Mouse (Mus musculus) embryonic facial prominence, embryonic 11.5 days (tissue): ENCODE measurements around the gene Krtap10-4. TPM values are rescaled to one million over a fixed set of nuclear protein-coding genes. Genes with fewer than 3 reads are reported as not detected.
"Not testable (repeated sequence)": the region's sequence is repeated elsewhere in the genome, so short reads cannot be mapped to it uniquely, and the experiment has no call there.

Source experiments
- ATAC-seq: fragments of 200-750 bp; cut with Nextera tagmentation; replicated peaks from 2 replicates; pipeline ENCODE4 v1.8.0; 2017; ENCODE audit warnings: low read depth; ENCODE audit not compliant: insufficient number of reproducible peaks, low FRiP score, low TSS enrichment
- DNase-seq: peaks from one replicate; pipeline ENCODE4 v3.0.0-alpha.2; 2015; ENCODE audit warnings: low spot score
- H3K27ac ChIP-seq: fragments of 300-500 bp; sonication (generic); replicated peaks from 2 replicates; pipeline ENCODE4 v1.5.1; 2014; ENCODE audit warnings: mild to moderate bottlenecking, low read depth, low read length, control low read depth
- H3K27me3 ChIP-seq: fragments of 300-500 bp; sonication (generic); 2 replicates; pipeline ENCODE4 v1.6.1; 2014; ENCODE audit warnings: mild to moderate bottlenecking, low read length, moderate library complexity, mixed read lengths; ENCODE audit not compliant: control insufficient read depth, insufficient read depth
- H3K36me3 ChIP-seq: fragments of 300-500 bp; sonication (generic); replicated peaks from 2 replicates; pipeline ENCODE4 v1.6.1; 2014; ENCODE audit warnings: low read depth, mild to moderate bottlenecking, low read length, moderate library complexity, mixed read lengths; ENCODE audit not compliant: control insufficient read depth, insufficient read depth
- H3K4me1 ChIP-seq: fragments of 300-500 bp; sonication (generic); 2 replicates; pipeline ENCODE4 v1.6.1; 2014; ENCODE audit warnings: low read length, mixed read lengths; ENCODE audit not compliant: control insufficient read depth, insufficient read depth
- H3K4me2 ChIP-seq: fragments of 300-500 bp; sonication (generic); 2 replicates; pipeline ENCODE4 v1.6.1; 2014; ENCODE audit warnings: low read depth, mild to moderate bottlenecking, control low read depth, low read length, moderate library complexity
- H3K4me3 ChIP-seq: fragments of 300-500 bp; sonication (generic); 2 replicates; pipeline ENCODE4 v1.5.1; 2014; ENCODE audit warnings: low read depth, low read length, control low read depth
- H3K9ac ChIP-seq: fragments of 300-500 bp; sonication (generic); replicated peaks from 2 replicates; pipeline ENCODE4 v1.6.1; 2014; ENCODE audit warnings: mild to moderate bottlenecking, control low read depth, low read length
- H3K9me3 ChIP-seq: fragments of 300-500 bp; sonication (generic); replicated peaks from 2 replicates; pipeline ENCODE4 v1.6.1; 2016; ENCODE audit warnings: mild to moderate bottlenecking, low read length, inconsistent platforms, mixed read lengths; ENCODE audit not compliant: control insufficient read depth
- WGBS: fragments of 180-500 bp; shearing (Covaris S2); extraction: QIAGEN DNeasy Blood & Tissue Kit; methylation state at CpG from one replicate; pipeline ENCODE4 v1.1.7; 2014; 5-methylcytosine and 5-hydroxymethylcytosine counted together
- polyA plus RNA-seq: library from polyadenylated mRNA; unstranded; fragments of >200 nt; fragmentation: Nextera tagmentation; extraction: Ambion mirVana; gene quantifications from 2 replicates; pipeline ENCODE4 v1.2.1, GENCODE M21; 2014

Gene Krtap10-4
- polyA plus RNA-seq, 1 experiment from 2014 or later: not detected

GRCm38 (mm10) chr10:77783396-77783795 lies 43.5 kb downstream of the Krtap10-4 start:
- H3K9me3 ChIP-seq, H3K4me2 ChIP-seq, H3K36me3 ChIP-seq, H3K27me3 ChIP-seq, H3K9ac ChIP-seq, H3K4me3 ChIP-seq, ATAC-seq, H3K4me1 ChIP-seq, DNase-seq, H3K27ac ChIP-seq: not testable (repeated sequence)
- WGBS: 82% methylated on average over 1 of the region's 3 CpGs

DNA sequence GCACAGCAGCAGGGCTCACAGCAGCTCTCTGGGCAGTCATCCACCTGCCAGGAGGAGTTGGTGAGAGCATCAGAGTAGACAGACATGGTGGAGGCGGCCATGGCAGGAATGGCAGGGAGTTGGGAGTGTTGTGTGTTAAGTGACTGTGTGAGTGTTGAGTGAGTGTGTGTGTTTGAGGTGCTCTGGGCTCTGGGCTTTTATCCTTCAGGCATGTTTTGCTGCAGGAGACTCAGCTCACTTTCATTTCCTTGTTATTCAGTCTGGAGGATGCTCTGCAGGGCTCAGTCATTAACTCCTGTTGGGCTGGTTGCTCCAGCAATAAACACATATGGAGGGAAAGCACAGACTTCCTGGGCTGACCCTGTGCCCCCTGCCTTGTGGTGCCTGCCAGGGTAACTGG lies 44.5 kb downstream of the Krtap10-4 start, which contains the start of gene Gm3250:
Gene Gm3250 (minus strand): TSS at position 101 of the 400 bp plus-strand sequence.
- H3K27ac ChIP-seq, H3K36me3 ChIP-seq, DNase-seq, H3K9me3 ChIP-seq, H3K4me1 ChIP-seq, H3K9ac ChIP-seq, H3K27me3 ChIP-seq, ATAC-seq, H3K4me3 ChIP-seq, H3K4me2 ChIP-seq: not testable (repeated sequence)
- WGBS: no CpG with 5 or more reads among the region's 1 CpGs

- not testable (repeated sequence) for H3K4me2 ChIP-seq, H3K27me3 ChIP-seq, H3K9ac ChIP-seq, ATAC-seq, H3K36me3 ChIP-seq, H3K9me3 ChIP-seq, H3K4me3 ChIP-seq, H3K27ac ChIP-seq, DNase-seq, H3K4me1 ChIP-seq
- 40% methylated on average over 1 of the region's 1 CpGs for WGBS
Measured at GRCm38 (mm10) chr10:77776844-77777243, 50.1 kb downstream of the Krtap10-4 start, which contains the start of gene Gm7138. TSS of gene Gm7138 (minus strand) at chr10:77776944.

Other genes starting within 250 kb of the Krtap10-4 start
- 89.2 and 95.6 TPM in 2 replicates for gene Pttg1ip, start 245.4 kb downstream of the Krtap10-4 start, polyA plus RNA-seq
- 382 and 410 TPM in 2 replicates for gene Sumo3, start 221.0 kb downstream of the Krtap10-4 start, polyA plus RNA-seq
- 1.6 TPM in 1 of 2 replicates, not detected in the other for gene Gm49325, start 220.9 kb downstream of the Krtap10-4 start, polyA plus RNA-seq
- gene Ube2g2, start 204.8 kb downstream of the Krtap10-4 start, polyA plus RNA-seq: 41.2 and 44.1 TPM in 2 replicates
- 0.39 and 0.64 TPM in 2 replicates for gene Tspear, start 140.5 kb downstream of the Krtap10-4 start, polyA plus RNA-seq
- not detected in 2 replicates for gene Gm19402, start 136.3 kb downstream of the Krtap10-4 start, polyA plus RNA-seq
- gene Gm9508, start 129.9 kb downstream of the Krtap10-4 start, polyA plus RNA-seq: not detected in 2 replicates
- not detected in 2 replicates for gene Gm10272, start 120.5 kb downstream of the Krtap10-4 start, polyA plus RNA-seq
- not detected in 2 replicates for gene Gm10024, start 115.6 kb downstream of the Krtap10-4 start, polyA plus RNA-seq
- not detected in 2 replicates for gene Gm10142, start 111.3 kb downstream of the Krtap10-4 start, polyA plus RNA-seq
- not detected in 2 replicates for gene Krtap12-1, start 106.5 kb downstream of the Krtap10-4 start, polyA plus RNA-seq
- gene Gm10100, start 100.6 kb downstream of the Krtap10-4 start, polyA plus RNA-seq: not detected in 2 replicates
- gene Gm18596, start 84.5 kb downstream of the Krtap10-4 start, polyA plus RNA-seq: not detected in 2 replicates
- not detected in 2 replicates for gene Gm9736, start 75.7 kb downstream of the Krtap10-4 start, polyA plus RNA-seq
- not detected in 2 replicates for gene Gm3233, start 67.4 kb downstream of the Krtap10-4 start, polyA plus RNA-seq
- gene Gm3238, start 55.8 kb downstream of the Krtap10-4 start, polyA plus RNA-seq: not detected in 2 replicates
- gene Gm7138, start 50.2 kb downstream of the Krtap10-4 start, polyA plus RNA-seq: not detected in 2 replicates
- gene Gm3250, start 44.6 kb downstream of the Krtap10-4 start, polyA plus RNA-seq: not detected in 2 replicates
- gene Gm7137, start 38.9 kb downstream of the Krtap10-4 start, polyA plus RNA-seq: not detected in 2 replicates
- not detected in 2 replicates for gene Gm9639, start 32.0 kb downstream of the Krtap10-4 start, polyA plus RNA-seq
- not detected in 2 replicates for gene Gm19668, start 28.0 kb downstream of the Krtap10-4 start, polyA plus RNA-seq
- not detected in 2 replicates for gene Gm9507, start 15.3 kb downstream of the Krtap10-4 start, polyA plus RNA-seq
- not detected in 2 replicates for gene Gm2696, start 12.4 kb downstream of the Krtap10-4 start, polyA plus RNA-seq
- gene Krtap10-10, start 8.9 kb upstream of the Krtap10-4 start, polyA plus RNA-seq: not detected in 2 replicates
- not detected in 2 replicates for gene Gm36176, start 19.7 kb upstream of the Krtap10-4 start, polyA plus RNA-seq
- not detected in 2 replicates for gene Gm10318, start 25.8 kb upstream of the Krtap10-4 start, polyA plus RNA-seq
- gene Gm3285, start 34.9 kb upstream of the Krtap10-4 start, polyA plus RNA-seq: not detected in 2 replicates
- 2.2 and 2.5 TPM in 2 replicates for gene Lrrc3, start 75.4 kb upstream of the Krtap10-4 start, polyA plus RNA-seq
- 0.43 and 0.86 TPM in 2 replicates for gene Trpm2, start 143.5 kb upstream of the Krtap10-4 start, polyA plus RNA-seq
- gene 1810043G02Rik, start 151.4 kb upstream of the Krtap10-4 start, polyA plus RNA-seq: 25.8 and 27.9 TPM in 2 replicates
- gene Pfkl, start 183.0 kb upstream of the Krtap10-4 start, polyA plus RNA-seq: 108 and 129 TPM in 2 replicates
- 0.20 TPM in 1 of 2 replicates, not detected in the other for gene Dnmt3l, start 214.9 kb upstream of the Krtap10-4 start, polyA plus RNA-seq
- gene Aire, start 216.5 kb upstream of the Krtap10-4 start, polyA plus RNA-seq: 0.11 TPM in 1 of 2 replicates, not detected in the other
- gene Icosl, start 242.2 kb upstream of the Krtap10-4 start, polyA plus RNA-seq: 2.1 and 2.4 TPM in 2 replicates